Mouse (Mus musculus) ovary, adult 18-20 months (tissue): ENCODE data around the gene Zfp354a.
A peak's percentile ranks its signal among the peaks of the same experiment; 100 is the strongest.
"Not testable (repeated sequence)": the region's sequence is repeated elsewhere in the genome, so short reads cannot be mapped to it uniquely, and the experiment has no call there.

ENCODE experiments used
- DNase-seq: peaks from one replicate; pipeline ENCODE4 v3.0.0; 2022; ENCODE audit warnings: low spot score, mixed read lengths

Gene Zfp354a

DNA sequence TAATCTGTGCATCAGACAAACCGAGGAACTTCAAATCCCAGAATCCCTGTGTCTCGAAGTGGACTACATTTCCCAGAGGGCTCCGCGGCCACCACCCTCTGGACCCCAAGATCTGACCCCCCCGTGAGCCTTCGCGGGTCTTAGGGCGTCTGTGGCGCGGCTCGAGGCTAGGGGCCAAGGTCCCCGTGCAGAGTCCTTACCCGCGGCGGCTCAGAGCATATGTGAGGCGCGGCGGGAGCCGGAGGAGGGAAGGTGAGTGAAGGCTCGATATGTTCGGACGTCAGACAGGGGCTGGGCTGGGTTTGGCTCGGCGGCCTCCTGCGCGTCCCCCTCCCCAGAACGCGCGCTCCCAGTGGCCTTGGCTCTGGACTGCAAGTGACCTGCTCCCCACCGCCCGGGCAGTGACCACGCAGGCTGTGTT lies at the start of gene Zfp354a:
TSS of gene Zfp354a (plus strand) at position 107 of the 421 bp plus-strand sequence.
- DNase-seq = peak; percentile 58

GRCm38 (mm10) chr11:51011821-51012220 lies 47.2 kb upstream of the Zfp354a start:
- peak; percentile 78 for DNase-seq

DNA sequence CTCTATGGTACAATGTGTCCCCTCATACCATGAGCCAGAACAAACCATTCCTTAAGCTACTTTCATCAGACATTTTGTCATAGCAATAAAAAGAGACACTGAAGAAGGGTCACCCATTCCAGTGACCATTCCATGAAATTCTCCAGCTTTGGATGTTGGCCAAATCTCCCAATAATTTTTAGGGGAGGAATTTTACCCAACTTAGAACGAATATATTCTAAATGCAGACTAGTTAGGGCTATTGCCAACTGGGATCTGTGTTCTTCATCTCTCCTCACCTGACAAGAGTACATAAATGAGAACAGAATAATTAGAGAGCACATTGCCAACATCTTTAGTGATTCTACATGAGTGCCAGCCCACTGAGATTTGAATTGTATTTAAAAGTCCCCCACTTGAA lies 45.1 kb upstream of the Zfp354a start, which contains the start of gene Olfr54:
TSS of gene Olfr54 (plus strand) at position 301 of the 400 bp plus-strand sequence.
- DNase-seq = no peak

- no peak for DNase-seq
Measured at GRCm38 (mm10) chr11:51016341-51016740, 42.7 kb upstream of the Zfp354a start.

GRCm38 (mm10) chr11:51026811-51027210 lies 32.2 kb upstream of the Zfp354a start:
- DNase-seq = not testable (repeated sequence)

DNA sequence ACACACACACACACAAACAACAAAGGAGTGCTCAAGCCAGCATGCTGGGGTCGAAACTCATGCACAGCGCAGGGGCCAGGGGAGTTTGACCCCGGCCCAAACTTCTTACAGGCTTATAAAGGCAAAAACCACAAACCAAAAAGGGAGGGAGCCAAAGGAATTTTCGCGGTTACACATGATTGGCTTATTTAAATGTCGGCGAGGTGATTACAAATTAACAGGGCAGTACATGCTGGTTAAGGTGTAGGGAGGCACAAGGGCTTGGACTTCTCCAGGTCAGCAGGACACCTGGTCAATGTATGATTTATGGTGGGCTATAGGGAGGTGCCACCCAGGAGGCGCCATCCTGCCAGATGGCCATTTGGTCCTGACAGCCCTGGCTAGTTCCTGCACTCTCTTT lies 29.7 kb upstream of the Zfp354a start:
- DNase-seq = not testable (repeated sequence)

- no peak for DNase-seq
Measured at GRCm38 (mm10) chr11:51030225-51030624, 28.8 kb upstream of the Zfp354a start.

GRCm38 (mm10) chr11:51032851-51033250 lies 26.2 kb upstream of the Zfp354a start:
- no peak for DNase-seq

GRCm38 (mm10) chr11:51034141-51034540 lies 24.9 kb upstream of the Zfp354a start:
- not testable (repeated sequence) for DNase-seq

- peak; percentile 21 for DNase-seq
Measured at GRCm38 (mm10) chr11:51035951-51036350, 23.1 kb upstream of the Zfp354a start.

GRCm38 (mm10) chr11:51044776-51045175 lies 14.3 kb upstream of the Zfp354a start:
- DNase-seq = not testable (repeated sequence)

DNA sequence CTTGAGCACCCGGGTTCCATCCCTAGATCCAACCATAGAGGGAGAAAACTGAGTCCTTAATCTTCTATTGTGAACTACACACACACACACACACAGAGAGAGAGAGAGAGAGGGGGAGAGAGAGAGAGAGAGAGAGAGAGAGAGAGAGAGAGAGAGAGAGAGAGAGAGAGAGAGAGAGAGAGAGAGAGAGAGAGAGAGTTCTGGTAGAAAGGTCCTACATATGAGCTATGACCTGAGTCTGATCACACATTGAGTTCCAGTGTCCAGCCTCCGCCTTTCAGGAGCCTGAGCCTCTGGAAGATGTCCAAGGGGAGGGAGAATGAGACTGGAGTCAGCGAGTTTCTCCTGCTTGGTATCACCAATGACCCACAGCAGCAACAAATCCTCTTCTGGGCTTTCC lies 11.2 kb upstream of the Zfp354a start, which contains the start of gene Olfr1375:
TSS of gene Olfr1375 (plus strand) at position 301 of the 400 bp plus-strand sequence.
- not testable (repeated sequence) for DNase-seq

- no peak for DNase-seq
Measured at GRCm38 (mm10) chr11:51051678-51052077, 7.4 kb upstream of the Zfp354a start.

GRCm38 (mm10) chr11:51053230-51053629 lies 5.8 kb upstream of the Zfp354a start:
- DNase-seq = no peak

DNA sequence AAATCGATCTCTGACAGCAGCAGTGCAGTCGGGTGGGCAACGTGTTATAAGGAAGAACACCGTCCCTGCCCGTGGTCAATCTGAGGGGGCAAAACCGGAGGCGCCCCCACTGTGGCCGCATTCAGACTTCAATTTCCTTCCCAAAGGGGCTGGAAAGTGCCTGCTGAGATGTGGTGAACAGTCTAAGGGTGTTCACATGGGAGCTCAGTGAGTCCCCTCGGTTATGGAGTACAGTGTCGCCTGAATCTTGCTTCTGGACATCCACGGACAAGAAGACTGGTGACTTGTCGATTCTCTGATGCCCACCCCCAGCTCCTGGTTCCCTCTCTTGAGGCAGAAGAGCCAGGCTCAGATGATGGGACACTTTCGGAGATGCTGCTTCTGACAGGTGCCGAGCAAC lies 583 bp downstream of the Zfp354a start:
- no peak for DNase-seq

DNA sequence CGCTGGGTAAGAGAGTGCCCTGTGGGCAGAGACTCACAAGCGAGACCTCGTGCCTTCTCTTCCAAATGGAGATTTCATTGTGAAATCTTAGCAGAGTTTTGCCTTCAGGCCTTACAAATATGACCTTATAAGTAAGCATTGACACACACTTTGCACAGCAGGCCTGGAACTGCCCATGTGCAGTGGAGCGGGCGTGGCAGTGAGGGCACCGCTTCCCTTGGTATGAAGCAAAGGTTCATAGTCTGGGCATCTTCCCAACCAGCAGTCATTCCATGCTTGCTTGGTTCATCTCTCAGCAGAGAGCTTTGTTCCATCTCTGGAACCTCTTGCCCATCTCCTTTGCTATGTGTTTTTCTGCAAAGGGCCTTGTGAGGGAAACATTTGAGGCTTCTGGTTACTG lies 1.9 kb downstream of the Zfp354a start:
- no peak for DNase-seq

- no peak for DNase-seq
Measured at GRCm38 (mm10) chr11:51063276-51063675, 4.2 kb downstream of the Zfp354a start.

- DNase-seq = no peak
Measured at GRCm38 (mm10) chr11:51063841-51064240, 4.8 kb downstream of the Zfp354a start.

DNA sequence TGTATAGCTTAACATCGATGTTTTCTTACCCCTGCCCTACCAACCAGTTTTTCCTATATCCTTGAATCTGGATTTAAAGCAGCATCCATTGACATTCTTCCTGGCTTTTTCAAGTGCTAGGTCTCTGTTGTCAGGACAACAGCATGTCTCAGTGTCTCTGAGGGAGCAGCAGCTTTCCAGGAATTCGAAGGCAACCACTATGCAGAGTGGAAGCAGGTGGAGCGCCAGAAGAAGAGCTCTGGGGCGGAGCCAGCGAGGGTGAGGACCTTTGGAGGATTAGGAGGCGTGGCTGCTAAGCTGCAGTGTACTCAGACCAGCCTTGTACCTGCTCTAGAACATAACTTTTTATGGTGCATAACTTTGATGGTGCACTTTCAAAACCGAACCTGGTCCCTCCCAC lies 25.5 kb downstream of the Zfp354a start:
- DNase-seq = no peak

GRCm38 (mm10) chr11:51085269-51085668 lies 26.2 kb downstream of the Zfp354a start:
- no peak for DNase-seq

DNA sequence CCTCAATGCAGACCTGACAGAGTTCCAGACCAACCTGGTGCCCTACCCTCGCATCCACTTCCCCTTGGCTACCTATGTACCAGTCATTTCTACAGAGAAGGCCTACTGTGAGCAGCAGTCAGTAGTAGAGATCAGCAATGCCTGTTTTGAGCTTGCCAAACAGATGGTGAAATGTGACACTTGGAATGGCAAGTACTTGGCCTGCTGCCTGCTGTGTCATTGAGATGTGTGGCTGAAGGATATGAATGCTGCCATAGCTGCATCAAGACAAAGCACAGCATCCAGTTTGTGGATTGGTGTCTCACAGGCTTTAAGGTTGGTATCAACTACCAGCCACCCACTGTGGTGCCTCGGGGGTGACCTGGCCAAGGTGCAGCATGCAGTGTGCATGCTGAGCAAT lies 48.2 kb downstream of the Zfp354a start:
- no peak for DNase-seq

- no peak for DNase-seq
Measured at GRCm38 (mm10) chr11:51110621-51111020, 51.6 kb downstream of the Zfp354a start.
